Mouse (Mus musculus) lung, adult 18-20 months (tissue): ENCODE data around the gene Trmt112.
A peak's percentile ranks its signal among the peaks of the same experiment; 100 is the strongest.

Experiments used
- DNase-seq, 2 experiments: peaks; one replicate each; pipeline ENCODE4 v3.0.0; 2022; ENCODE audit warnings: mixed read lengths in 2 of 2

Trmt112 gene

DNA sequence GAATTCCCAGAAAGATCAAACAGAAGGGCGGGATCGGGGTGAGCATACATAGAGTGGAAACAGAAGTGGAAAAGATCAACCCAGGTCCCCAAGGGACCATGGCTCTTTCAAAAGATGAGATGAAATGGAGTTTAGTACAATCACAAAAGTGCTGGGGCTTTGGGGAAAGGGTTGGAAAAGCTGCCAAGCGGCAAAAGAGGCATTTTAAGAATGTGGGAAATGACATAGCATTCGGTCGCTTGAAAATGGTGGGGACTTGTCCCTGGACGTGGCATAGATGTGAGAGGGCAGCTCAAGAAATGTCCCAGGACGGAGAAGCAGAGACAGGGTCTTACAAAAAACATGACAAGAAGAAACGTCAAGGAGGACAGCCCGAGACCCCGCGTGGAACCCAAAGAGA, 477 bp upstream of the Trmt112 start:
- DNase-seq = no peak

DNA sequence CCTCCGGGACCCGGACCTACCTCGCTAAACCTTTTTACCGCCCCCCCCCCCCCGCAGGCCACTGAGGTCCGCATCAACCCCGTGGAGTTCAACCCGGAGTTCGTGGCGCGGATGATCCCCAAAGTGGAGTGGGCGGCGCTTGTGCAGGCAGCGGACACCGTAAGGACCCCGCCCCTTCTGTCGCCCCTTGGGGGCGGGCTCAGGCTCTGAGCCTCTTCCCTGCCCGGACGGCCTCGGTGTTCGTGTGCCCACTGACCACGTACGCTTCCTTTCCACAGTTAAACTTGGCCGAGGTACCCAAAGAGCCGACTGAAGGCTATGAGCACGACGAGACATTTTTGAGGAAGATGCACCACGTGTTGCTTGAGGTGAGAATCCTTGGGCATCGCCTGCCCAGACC, 808 bp downstream of the Trmt112 start:
- peak in 1 of 2 experiments; percentile 56 for DNase-seq

DNA sequence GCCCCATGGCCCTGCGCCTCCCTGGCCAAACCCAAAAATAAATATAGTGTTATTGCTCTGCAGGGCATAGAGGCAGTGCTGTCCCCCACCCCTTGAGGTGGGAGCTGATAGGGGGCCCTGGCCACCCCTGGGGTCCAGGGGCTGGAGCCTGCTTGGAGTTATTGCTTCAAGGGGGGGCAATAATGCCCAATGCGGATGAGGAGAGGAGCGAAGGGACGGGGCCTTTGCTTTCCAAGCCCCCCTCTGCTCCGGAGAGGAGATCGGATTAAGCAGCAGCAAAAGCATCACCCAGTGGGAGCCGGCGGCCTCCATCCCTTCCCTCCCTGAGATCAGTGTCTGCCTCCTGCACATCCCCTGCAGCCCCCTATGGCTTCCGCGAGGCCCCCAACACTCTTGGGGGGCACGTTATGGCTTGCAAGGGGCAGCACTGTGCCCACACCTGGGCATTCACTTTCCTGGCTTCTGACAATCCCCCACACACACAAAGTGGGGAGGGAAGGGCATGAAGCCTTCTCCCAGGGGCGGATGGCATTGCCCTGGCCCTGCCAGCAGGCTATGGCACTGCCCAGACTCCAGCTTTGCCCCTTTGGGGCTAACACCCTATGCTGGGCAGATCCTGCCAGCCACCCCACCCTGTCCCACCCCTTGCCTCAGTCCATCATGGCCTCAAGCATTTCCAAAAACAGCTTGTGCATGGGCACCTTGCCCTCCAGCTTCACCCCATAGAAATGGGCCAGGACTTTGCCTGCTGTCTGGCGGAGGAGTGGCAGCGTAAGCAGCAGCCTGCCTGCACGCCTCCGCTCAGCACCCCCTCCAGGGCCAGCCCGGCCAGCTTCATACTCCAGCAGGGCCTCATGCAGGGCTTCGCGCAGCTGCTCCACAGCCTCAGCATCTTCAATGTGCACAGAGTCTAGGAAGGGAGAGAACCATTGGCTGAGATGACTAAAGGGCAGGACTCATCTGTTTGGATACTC, 1.9 kb downstream of the Trmt112 start:
- DNase-seq = no peak

DNA sequence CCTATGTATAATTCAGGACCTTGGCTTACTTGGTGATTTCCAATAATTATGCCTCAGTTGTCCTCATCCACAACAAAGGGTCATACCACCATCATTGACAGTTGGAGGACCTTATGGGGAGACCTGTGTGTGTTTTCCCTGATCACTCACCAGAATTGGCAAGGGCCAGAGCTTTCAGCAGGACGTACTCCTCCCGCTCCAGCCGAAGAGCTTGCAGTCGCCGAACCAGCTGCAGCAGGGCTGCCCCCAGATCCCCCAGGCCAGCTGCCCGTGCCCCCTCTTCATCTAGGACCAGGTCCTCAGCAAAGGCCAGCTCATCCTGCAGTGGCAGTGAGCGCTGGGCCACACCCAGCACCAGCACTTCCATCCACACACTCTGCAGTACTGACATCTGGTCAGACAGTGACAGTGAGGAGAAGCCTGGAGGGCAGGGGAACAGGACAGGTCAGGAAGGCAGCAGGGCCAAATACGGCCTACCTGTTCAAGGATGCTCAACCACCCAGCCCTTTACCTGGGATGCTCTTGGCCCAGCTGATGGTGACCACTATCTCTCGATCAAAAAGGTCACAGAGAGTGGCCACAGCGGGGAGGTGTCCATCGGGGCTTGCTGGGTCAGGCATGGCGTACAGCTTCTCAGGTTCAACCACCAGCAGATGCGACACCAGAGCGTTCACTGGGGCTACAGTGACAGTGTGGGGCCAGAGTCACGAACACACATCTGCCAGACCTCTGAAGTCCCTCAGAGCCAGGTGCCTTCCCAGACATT, 2.9 kb downstream of the Trmt112 start:
- DNase-seq = no peak

DNA sequence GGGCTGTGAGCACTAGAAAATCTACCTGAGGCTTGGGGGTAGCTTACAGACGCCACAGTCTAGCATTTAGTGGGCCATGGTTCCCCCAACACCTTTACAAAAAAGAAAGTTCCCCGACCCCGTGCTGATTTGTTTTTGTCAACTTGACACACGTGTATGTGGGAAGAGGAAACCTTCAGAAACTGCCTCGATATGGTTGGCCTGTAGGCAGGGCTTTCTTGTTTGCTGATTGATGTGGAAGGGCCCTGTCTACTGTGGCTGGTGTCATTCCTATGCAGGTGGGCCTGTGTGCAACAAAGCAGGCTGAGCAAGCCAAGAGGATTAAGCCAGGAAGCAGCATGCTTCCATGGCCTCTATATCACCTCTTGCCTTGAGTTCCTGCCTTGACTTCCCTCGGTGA, 3.5 kb downstream of the Trmt112 start:
- DNase-seq = no peak

DNA sequence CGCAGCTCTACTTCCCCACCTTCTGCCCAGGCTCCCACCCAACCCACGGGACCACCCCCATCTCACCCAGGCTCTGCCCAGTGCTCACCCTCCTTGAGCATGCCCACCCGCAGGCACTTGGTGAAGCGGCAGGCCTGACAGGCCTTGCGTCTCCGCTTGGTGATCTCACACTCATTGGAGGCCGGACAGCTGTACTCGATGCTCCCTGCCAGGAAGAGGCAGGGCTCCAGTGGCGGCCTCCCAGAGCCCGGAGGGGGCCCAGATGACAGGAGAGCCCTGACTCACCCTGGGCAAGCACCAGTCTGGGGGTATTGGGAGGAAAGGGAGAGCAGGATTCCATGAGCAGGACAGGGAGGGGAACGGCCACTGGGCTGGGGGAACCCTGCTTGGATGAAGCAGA, 4.5 kb downstream of the Trmt112 start:
- DNase-seq = no peak

DNA sequence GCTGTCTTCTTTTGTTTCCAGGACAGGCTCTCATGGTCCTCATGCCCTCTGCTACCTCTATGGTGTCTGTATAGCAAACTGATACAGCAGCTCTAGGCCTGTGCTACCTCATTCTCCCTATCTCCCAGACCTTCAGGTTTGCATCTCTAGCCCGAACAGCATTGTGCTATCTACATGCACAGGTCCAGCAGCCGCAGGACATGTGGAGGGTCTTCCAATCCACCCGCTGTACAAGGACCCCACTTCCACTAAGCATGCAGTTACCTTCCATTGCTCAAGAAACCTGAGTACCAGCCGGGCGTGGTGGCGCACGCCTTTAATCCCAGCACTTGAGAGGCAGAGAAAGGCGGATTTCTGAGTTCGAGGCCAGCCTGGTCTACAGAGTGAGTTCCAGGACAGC, 5.0 kb downstream of the Trmt112 start:
- no peak for DNase-seq

DNA sequence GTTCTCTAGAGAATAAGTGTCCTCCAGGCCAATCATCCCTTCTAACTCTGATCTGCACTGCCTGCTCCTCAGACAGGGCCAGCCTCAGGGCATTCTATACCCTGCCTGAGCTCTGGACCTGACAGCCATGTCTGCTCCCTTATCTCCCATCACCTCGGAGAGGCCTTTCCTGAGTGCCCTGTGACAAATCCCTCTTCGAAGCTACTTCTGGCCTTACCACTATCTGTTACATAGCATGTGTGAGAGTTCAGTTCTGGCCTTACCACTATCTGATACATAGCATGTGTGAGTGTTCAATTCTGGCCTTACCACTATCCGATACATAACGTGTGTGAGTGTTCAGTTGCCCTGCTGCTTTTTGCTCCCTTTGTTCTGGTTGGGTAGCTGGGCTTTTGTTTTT, 5.8 kb downstream of the Trmt112 start:
- no peak for DNase-seq

DNA sequence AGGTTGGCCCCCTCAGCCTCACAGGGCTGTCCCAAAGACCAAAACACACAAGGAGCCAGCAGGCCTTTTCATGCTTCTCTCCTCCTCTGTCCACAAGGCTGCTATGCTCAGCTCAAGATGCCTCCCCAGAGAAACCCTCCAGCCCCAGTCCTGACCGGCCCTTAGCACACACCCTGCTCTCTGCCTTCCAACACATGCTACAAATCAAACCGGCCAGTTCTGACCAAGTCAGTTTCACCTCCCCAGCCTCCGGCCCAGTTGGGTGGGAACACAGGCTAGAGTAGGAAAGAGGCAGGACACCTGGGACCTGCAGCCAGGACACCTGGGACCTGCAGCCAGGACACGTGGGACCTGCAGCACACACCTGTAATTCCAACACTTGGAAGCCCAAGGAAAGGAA, 7.0 kb downstream of the Trmt112 start:
- no peak for DNase-seq

DNA sequence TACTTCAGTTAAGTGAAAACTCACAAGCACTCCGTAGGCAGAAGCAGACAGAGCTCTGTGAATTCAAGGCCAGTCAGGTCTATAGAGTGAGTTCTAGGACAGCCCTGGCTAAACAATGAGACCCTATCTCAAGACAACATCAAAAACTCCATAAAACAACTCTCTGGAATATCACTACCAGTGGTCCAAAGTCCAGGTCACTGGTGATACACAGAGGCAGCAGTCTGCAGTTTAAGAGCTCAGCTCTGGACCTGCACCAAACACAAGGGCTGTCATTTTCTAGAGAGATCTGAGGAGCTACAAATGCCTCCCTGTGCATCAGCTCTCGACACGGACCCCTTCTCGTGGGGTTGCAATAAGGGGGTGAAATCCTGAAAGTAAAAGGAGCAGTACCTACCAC, 8.8 kb downstream of the Trmt112 start:
- DNase-seq = no peak

DNA sequence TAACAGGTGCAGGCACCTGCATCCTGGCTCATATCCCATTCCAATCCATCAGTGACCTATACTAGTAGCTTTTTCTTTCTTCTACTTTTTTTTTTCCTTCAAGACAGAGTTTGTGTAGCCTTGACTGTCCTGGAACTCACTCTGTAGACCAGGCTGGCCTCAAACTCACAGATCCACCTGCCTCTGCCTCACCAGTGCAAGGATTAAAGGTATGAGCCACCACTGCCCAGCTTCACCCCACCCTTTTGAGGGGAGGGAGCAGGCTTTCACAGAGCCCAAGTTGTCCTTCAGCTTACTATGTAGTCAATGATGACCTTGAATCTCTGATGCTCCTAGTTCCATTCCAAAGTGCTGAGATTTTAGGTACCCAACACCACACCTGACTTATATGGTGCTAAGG, 9.9 kb downstream of the Trmt112 start:
- DNase-seq = no peak

DNA sequence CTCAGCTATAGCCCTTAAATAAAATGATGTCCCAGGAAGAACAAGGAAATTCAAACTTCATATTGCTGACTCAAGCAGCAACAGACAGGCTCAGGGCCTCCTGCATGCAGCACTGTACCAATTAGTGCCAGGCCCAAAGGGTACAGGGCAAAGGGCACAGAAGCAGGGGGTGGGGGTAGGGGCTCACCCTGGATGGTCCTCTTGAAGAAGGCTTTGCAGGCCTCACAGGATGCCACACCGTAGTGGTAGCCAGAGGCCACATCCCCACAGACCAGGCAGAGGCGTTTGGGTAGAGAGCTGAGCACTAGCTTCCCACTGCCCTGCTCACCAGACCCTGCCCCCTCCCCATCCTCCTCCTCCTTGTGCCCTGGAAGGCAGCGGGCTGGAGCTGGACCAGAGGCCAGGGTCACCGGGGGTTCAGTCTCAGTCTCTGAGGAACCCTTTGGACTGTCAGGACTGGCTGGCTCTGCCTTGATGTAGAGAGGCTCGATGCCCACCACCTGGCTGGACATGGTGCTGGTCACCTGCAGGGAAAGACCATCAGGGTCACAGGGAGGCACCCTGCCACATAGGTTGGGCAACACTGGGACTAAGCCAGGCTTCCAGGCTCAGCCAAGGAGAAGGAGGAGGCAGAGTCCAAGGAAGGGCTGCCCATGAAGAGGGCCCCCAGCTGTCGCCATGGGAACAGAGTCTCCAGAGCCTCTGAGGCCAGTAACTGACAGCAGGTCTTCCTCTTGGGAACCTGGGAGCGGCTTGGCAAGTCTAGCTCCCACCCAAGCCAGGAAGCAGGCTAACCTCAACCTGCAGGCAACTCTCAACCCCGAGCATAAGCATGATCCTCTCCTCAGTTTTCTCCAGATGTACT, 10.6 kb downstream of the Trmt112 start:
- peak; percentile 68 to 73 for DNase-seq

DNA sequence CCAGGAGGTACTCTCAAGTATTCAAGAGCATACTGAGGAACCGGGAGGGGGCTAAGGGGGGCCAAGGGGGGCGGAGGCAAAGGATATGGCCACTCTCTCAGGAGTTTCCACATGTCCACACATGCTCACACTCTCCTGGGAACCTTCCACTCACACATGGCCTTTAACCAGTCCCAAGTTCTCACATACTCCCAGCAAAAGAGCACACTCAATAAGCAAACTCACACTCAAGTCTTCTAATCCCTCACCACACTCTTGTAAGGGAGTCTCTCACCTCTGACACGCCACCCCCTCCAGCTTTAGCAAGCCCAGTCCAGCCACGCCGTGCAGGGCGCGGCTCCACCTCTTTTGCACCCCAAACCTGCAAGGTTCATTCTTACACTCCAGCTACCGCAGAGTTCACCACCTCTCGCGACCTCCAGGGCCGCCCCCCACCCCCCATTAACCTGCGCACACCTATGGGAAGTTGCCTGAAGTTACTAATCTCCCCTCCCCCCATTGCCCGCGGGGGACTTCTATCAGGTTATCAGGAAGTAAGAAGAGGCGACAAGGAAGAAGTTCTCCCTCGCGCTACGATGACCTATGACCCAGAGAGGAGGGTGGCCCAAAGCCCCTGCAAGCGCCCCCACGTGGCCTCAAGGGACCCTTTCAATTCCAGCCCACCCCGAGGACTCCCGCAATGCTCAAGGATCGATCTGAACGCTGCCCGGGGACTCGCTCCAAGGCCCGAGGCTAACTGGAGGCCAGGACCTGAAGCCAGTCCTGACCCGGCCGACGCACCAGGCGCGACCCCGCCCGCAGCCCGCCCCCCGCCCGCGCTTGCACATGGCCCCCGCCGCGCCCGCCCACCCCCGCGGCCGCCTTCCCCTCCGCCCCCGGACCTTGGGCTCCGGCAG, 11.5 kb downstream of the Trmt112 start:
- peak; percentile 58 to 66 for DNase-seq

DNA sequence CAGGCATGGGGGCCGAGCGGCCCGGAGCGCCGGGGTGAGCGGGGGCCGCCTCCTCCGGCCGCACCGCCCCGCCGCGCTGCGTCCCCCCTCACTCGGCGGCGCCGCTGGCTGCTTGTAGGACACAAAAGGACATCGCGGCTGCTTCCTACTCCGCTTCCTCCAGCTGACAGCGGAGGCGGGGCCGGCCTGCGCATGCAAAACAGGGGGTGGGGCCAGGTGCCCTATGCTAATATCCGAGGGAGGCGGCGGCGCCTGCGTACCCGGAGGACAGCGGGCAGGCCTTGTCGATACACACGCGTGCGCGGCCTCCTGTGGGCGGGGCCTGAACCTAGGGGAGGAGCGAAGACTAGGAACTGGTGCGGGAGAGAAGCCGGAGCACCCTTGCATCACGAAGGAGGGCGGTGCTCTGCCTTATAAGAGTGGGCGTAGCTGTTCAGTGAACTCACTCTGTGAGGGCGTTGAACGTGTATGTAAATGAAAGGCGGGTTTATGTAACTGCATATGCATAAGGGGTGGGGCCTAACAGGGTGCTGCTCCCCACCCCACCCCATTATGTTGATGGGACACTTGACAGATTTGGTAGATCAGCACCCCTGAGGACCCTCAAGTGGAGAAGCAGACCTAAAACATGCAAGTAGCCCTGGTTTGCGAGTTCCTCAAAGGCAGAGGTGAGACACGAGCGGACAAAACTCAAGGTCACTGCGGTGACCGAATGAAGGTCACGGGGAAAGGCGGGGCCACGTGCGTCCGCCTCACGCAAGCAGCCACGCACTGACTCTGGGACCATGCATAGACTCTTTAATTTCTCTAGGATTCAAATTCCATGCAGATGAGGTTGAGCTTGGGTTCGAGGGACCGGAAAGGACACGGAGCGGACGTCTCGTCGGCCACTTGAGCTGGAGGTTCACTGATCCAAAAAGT, 12.4 kb downstream of the Trmt112 start, which contains the start of gene Esrra:
Gene Esrra (minus strand): TSS at position 167 of the 921 bp plus-strand sequence.
- DNase-seq = peak; percentile 100

DNA sequence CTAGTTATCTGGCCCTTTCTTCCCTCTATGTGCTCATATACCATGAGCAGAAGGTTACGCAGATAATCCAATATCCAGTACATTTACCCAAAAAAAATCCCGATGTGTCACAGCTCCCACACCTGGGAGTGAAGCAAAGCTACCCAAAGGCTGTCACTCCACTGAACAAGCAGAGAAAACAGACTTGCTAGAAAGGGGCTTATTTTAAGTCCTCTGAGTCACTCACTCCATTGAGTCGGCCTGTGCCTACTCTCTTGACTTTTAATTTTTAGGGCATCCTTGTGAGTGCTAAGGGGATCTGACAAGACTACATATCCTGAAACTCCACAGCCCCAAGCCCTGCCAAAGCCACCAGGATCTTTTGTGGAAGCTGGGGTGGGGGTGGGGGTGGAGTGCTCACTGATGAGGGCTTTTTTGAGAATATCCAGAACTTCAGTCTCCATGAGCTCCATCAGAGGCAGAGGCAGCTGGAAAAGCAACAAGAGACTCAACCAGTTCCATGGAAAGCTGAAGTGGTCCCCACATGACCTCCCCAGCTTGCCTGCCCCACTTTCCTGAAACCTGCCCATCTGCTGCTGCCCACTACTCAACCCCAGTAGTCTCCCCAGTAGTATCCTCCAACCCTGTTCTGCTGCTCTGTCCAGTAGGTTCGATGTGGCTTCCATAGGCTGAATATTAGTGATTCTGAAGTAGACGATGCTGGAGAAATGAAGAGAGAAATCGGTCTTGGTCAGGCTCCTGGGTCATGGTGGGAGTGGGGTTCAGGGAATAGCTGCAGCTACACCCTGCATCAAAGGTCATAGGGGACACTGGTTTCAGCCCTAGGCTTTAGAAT, 13.6 kb downstream of the Trmt112 start:
- DNase-seq = no peak

DNA sequence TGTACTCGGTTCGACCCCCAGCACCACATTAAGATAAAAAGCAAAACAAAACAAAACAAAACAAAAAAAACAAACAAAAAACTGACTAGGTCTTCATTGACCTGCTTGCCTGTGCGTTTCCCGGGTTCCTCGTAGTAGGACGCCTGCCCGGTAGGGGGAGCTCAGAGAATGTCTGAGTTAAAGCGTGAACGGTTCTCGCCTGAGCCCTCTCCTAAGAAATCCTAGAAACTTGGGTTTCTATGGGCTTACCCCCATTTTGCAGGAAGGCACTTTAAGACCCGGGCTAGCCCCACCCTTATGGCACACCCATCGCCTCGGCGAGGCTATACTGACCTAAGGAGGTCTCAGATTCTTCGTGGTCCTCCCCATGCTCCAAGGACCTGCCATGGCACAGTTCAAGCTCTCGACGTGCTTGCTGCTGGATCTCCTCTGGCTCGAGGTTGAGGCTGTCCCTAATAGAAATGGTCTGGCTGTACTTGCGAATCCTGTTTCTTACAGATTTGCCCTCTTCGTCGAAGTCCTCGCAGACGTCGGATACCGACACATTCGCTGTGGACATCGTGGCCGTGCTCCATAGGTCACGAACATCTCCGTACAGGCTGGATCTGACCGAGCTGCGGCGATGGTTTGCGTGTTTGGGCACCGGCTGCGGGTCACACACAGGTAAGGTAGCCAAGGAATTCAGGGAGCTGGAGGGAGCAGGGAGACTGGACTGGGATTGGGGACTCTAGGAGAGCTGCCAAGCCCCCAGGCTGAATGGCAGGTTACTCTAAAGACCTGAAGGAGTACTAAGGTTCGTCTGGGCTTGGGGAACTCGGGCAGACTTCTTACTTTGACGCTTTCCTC, 15.2 kb downstream of the Trmt112 start:
- DNase-seq = peak; percentile 81 to 87

DNA sequence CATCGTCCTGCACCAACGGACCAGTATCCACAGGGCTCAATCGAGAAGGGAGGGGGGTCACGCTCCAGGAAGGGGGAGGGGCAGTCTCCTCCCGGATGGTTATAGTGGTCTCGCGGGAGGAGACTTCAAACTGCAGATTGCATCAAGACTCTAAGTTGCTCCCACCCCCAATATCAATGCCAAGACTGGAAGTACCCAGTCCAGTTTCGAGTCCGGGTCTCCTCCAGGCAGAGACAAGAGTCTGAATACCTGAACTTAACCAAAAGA, 15.7 kb downstream of the Trmt112 start, which contains the start of gene Catsperz:
Gene Catsperz (minus strand): TSS at position 74 of the 267 bp plus-strand sequence.
- DNase-seq = no peak

DNA sequence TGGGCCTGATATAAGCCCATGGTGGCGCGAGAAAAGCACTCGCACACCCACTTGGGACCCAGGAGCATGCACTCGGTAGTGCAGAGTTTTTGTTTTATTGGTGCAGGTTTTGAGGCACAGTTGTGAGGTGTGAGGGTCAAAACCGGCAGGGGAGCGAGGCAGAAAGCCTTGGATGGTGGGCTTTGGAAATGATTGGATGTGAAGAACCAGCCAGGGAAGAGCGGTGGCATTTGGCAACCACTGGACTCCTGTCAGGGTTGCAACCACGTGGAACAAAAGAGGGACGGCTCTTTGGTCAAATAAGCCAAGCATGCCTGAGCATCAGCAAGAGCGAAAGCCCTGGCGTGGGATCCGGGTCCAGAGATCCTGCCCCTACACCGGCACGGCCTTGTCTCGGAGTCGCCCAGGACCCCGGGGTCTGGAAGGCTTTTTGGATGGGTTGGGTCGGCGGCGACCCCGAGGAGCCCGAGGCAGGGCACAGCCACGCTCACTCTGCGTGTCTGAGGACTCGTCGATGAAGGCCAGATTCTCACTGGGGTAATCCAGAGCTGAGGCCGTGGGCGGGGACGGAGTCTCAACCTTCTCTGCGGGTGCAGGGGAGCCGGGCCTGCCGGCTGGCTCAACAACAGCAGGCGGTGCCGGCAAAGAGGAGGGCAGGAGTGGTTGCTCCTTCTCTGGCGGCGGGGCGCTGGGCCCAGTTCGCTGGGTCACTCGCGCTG, 16.3 kb downstream of the Trmt112 start:
- no peak for DNase-seq
